Mouse (Mus musculus): Measurements from ENCODE around the gene Pigo. TPM values are rescaled to one million over a fixed set of nuclear protein-coding genes. Genes with fewer than 3 reads are reported as not detected.
A peak's percentile ranks its signal among the peaks of the same experiment; 100 is the strongest.

Pigo gene
- polyA plus RNA-seq, 1 experiment from 2014 or later = 22.1 TPM

DNA sequence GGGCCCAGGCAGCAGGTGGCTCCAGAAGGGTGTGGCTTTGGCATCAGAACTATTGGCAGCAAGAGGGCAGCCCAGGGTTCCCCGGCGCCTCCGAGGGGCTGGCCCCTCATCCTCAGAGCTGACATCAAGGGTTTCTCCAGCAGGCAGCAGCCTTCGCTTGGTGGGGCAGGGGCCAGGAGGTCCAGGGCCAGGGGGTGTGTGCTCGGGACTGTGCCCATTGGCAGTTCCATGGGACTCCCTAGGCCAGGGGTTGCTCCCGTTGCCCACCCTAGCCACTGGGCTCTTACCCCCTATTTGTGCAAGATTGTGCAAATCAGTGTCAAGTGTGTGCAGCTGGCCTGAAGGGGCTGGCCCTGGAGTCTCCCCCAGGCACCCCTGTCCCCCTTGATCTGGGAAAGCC lies 10.2 kb upstream of the Pigo start:
- ATAC-seq (ENCODE audit: borderline replicate concordance, extremely low read depth, low FRiP score, low TSS enrichment) = no peak
- Histone ChIP-seq H3K36me3 (peaks cover 20% of the 10 kb centered on the region), H3K9ac (no peak overlapping the region), H3K27me3 (no peaks in the 10 kb centered on the region), H3K9me3 (no peaks in the 10 kb centered on the region), H3K4me2 (no peak overlapping the region), H3K4me3 (no peak overlapping the region), H3K27ac (no peak overlapping the region), H3K4me1 (peaks cover 26% of the 10 kb centered on the region)
- 86% methylated on average over 6 of the region's 6 CpGs for whole genome bisulfite sequencing

DNA sequence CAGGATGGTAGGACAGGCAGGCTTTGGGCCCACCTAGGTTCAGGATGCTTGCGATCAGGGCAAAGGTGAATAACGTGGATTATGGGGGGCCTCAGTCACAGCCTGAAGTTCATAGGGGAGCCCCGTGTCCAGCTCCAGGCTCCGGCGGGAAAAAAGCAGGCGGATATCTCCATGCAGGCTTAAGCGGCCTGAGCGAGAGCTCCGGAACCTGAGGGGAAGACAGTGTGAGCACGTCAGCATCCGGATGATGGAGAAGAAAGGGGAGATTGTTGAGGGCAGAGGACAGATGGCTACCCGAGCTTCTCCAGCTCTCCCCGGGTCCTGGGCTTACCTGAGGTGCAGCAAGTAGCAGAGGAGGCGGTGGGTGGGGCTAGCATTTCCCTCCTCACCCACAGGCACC lies 7.9 kb upstream of the Pigo start:
- ATAC-seq (ENCODE audit: borderline replicate concordance, extremely low read depth, low FRiP score, low TSS enrichment) = no peak
- Histone ChIP-seq H3K27me3 (no peaks in the 10 kb centered on the region), H3K4me3 (no peak overlapping the region), H3K9ac (no peak overlapping the region), H3K9me3 (no peaks in the 10 kb centered on the region), H3K36me3 (peaks cover 35% of the 10 kb centered on the region), H3K4me2 (no peak overlapping the region), H3K27ac (no peak overlapping the region), H3K4me1 (peaks cover 19% of the 10 kb centered on the region)
- WGBS = 78% methylated on average over 14 of the region's 14 CpGs

DNA sequence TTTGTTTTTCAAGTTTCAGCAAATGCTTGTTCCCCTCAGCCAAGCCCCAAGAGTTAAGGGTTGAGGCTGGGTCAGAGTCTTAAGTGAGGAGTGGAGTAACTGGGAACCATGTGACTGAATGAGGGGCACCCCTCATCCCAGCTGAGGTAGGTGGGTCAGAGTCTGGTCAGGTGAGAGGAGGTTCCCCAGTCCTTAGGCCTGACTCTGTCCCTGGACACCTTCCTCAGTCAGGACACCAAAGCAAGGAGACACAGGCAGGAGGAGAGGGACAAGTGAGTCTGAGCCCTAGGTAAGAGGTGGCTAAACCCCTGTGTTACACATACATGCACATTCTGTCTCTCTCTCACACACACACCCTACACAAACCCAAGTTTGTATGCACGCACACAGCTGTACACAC lies 6.9 kb upstream of the Pigo start:
- Histone ChIP-seq H3K4me2 (no peak overlapping the region), H3K4me1 (peaks cover 19% of the 10 kb centered on the region), H3K27me3 (no peaks in the 10 kb centered on the region), H3K4me3 (no peak overlapping the region), H3K9me3 (no peaks in the 10 kb centered on the region), H3K27ac (no peak overlapping the region), H3K36me3 (peaks cover 45% of the 10 kb centered on the region), H3K9ac (no peak overlapping the region)
- no peak for ATAC-seq (ENCODE audit: borderline replicate concordance, extremely low read depth, low FRiP score, low TSS enrichment)
- 82% methylated on average over 1 of the region's 1 CpGs for WGBS

DNA sequence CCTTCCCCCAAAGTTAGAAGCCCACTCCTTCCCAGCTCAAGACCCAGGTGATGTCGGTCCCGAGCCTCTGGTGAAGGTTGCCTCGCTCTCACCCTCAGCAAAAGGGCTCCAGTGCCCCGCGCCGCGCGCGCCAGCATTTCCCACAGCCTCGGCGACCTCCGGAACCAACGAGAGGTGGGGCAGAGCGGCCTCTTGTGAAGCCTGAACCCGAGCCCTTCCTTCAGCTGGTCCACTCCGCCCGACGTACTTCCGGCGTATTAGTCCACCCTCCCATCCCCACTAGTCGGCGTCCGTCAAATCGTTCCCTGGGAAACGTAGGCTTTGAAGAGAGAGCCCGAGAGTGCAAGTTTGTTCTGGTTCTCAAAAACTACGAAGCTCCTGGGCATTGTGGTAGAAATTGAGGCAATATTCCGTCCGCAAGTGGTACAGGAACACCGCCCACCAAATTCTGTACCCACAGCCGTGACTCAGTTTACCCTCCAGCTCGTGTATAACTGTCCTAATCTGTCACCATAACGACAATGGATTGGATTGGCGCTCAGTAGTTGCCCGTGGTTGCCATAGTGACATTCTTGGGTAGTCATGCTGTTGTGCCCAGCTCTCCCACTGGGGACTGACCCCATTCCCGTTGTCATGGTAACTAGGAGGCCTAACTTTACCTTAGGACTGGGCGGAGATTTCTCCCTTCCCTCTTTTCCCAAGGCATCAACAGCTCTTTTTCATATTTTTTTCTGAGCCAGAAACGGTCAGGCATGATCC lies 5.8 kb upstream of the Pigo start, which contains the start of gene Stoml2:
Gene Stoml2 (minus strand): TSS at position 474 of the 759 bp plus-strand sequence.
- Histone ChIP-seq H3K4me1 (peaks cover 19% of the 10 kb centered on the region), H3K9ac (peak within 1 kb of the TSS; percentile 89), H3K36me3 (peaks cover 50% of the 10 kb centered on the region), H3K9me3 (no peaks in the 10 kb centered on the region), H3K4me3 (peak within 1 kb of the TSS; percentile 73), H3K27ac (peak within 1 kb of the TSS; percentile 85), H3K27me3 (no peaks in the 10 kb centered on the region), H3K4me2 (peak within 1 kb of the TSS; percentile 72)
- peak; percentile 95 for ATAC-seq (ENCODE audit: borderline replicate concordance, extremely low read depth, low FRiP score, low TSS enrichment)
- under 1% methylated on average over 38 of the region's 38 CpGs for WGBS

- WGBS = under 1% methylated on average over 28 of the region's 28 CpGs
- peaks cover 19% of the 10 kb centered on the region for H3K4me1 ChIP-seq
- peak overlapping the region; percentile 89 for H3K9ac ChIP-seq
- H3K4me2 ChIP-seq = peak overlapping the region; percentile 72
- no peaks in the 10 kb centered on the region for H3K27me3 ChIP-seq
- peak overlapping the region; percentile 73 for H3K4me3 ChIP-seq
- no peaks in the 10 kb centered on the region for H3K9me3 ChIP-seq
- ATAC-seq (ENCODE audit: borderline replicate concordance, extremely low read depth, low FRiP score, low TSS enrichment) = peak; percentile 43; the same call in 1 of the 2 replicates
- H3K27ac ChIP-seq = peak overlapping the region; percentile 85
- peaks cover 44% of the 10 kb centered on the region for H3K36me3 ChIP-seq
Measured at GRCm38 (mm10) chr4:43030780-43031230, 5.2 kb upstream of the Pigo start.

- H3K4me1 ChIP-seq = peaks cover 19% of the 10 kb centered on the region
- H3K9ac ChIP-seq = peak overlapping the region; percentile 89
- no peaks in the 10 kb centered on the region for H3K27me3 ChIP-seq
- H3K27ac ChIP-seq = peak overlapping the region; percentile 85; the same call in 1 of the 2 replicates
- 60% methylated on average over 9 of the region's 9 CpGs for WGBS
- ATAC-seq (ENCODE audit: borderline replicate concordance, extremely low read depth, low FRiP score, low TSS enrichment) = no peak
- H3K4me2 ChIP-seq = peak overlapping the region; percentile 72
- H3K36me3 ChIP-seq = peaks cover 43% of the 10 kb centered on the region
- H3K9me3 ChIP-seq = no peaks in the 10 kb centered on the region
- H3K4me3 ChIP-seq = peak overlapping the region; percentile 73
Measured at GRCm38 (mm10) chr4:43030352-43030751, 4.7 kb upstream of the Pigo start.

DNA sequence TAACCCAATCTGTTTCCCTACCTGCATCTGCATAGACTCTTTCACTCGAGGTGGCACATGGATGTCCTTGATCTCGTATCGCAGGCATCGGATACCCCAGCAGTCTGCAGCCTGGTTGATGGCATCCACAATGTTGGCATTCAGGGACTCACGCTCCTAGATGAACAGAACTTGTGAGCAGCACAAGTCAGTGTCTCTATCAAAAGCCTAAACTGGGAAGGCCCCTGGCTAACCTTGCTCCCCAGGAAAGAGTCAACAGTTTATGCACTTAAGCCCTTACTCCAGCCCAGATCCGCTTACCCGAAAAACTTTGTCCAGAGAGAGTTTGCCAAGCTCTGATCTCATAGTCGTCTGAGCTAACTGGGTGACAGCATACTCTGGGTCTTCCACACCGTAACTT lies 4.1 kb upstream of the Pigo start:
- no peaks in the 10 kb centered on the region for H3K27me3 ChIP-seq
- H3K27ac ChIP-seq = no peak overlapping the region
- H3K36me3 ChIP-seq = peaks cover 41% of the 10 kb centered on the region
- H3K4me3 ChIP-seq = 0 out of 2 replicates have a peak overlapping the region, but pooled peaks have one; percentile 73
- no peak for ATAC-seq (ENCODE audit: borderline replicate concordance, extremely low read depth, low FRiP score, low TSS enrichment)
- peaks cover 22% of the 10 kb centered on the region for H3K4me1 ChIP-seq
- no peaks in the 10 kb centered on the region for H3K9me3 ChIP-seq
- peak overlapping the region; percentile 72 for H3K4me2 ChIP-seq
- H3K9ac ChIP-seq = no peak overlapping the region
- WGBS = 91% methylated on average over 9 of the region's 9 CpGs

DNA sequence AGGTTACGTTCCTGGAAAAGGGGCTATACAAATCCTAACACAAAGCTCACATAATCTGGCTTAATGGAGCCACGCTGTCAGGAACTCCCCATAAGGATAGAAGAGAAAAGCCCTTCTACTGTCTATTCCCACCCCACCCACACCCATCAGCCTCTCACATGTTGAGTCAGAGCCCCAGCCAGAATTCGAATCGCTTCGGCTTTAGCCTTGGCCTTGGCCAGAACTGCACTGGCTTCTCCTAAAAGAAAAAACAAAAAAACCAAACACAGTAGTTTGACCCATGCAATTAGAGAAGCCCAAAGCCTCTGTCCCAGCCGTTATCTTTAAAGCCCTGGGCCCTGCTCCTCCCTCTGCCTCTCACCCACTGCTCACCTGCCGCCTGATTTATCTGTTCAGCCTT lies 3.5 kb upstream of the Pigo start:
- no peak overlapping the region for H3K4me2 ChIP-seq
- H3K9me3 ChIP-seq = no peaks in the 10 kb centered on the region
- no peak for ATAC-seq (ENCODE audit: borderline replicate concordance, extremely low read depth, low FRiP score, low TSS enrichment)
- H3K27ac ChIP-seq = no peak overlapping the region
- no peak overlapping the region for H3K9ac ChIP-seq
- H3K4me1 ChIP-seq = peaks cover 27% of the 10 kb centered on the region
- no peak overlapping the region for H3K4me3 ChIP-seq
- H3K27me3 ChIP-seq = no peaks in the 10 kb centered on the region
- WGBS = 93% methylated on average over 7 of the region's 7 CpGs
- peaks cover 39% of the 10 kb centered on the region for H3K36me3 ChIP-seq

GRCm38 (mm10) chr4:43024673-43025072 lies 946 bp downstream of the Pigo start:
- Histone ChIP-seq H3K4me2 (peak overlapping the region; percentile 75), H3K4me3 (peak overlapping the region; percentile 62), H3K9me3 (no peaks in the 10 kb centered on the region), H3K36me3 (peaks cover 58% of the 10 kb centered on the region), H3K27me3 (no peaks in the 10 kb centered on the region), H3K9ac (peak overlapping the region; percentile 49), H3K27ac (peak overlapping the region; percentile 92; the same call in 1 of the 2 replicates), H3K4me1 (peaks cover 9% of the 10 kb centered on the region)
- WGBS = 73% methylated on average over 14 of the region's 14 CpGs
- no peak for ATAC-seq (ENCODE audit: borderline replicate concordance, extremely low read depth, low FRiP score, low TSS enrichment)

DNA sequence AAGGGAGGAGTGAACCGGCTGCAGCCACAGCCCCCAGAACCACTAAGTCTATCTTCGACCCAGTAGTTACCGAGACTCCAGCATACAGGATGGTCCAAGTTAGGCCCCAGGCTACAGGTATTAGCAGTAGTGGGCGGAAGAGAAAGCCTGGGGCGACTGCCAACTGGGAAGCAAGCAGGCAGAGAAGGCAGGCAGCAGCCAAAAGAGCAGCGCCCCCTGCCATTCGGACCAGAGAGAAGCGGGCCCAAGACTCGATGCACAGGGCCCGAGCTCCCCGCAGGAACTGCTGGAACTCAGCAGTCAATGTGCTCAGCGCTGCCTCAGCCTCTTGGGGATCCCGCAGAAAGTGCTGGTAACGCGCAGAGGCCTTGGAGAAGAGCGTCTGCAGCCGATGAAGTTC lies 4.3 kb downstream of the Pigo start:
- 79% methylated on average over 17 of the region's 17 CpGs for WGBS
- Histone ChIP-seq H3K9me3 (no peaks in the 10 kb centered on the region), H3K27me3 (no peaks in the 10 kb centered on the region), H3K4me1 (peaks cover 7% of the 10 kb centered on the region), H3K4me3 (no peak overlapping the region), H3K9ac (no peak overlapping the region), H3K27ac (no peak overlapping the region), H3K4me2 (no peak overlapping the region), H3K36me3 (peaks cover 53% of the 10 kb centered on the region)
- no peak for ATAC-seq (ENCODE audit: borderline replicate concordance, extremely low read depth, low FRiP score, low TSS enrichment)

- ATAC-seq (ENCODE audit: borderline replicate concordance, extremely low read depth, low FRiP score, low TSS enrichment) = no peak
- Histone ChIP-seq H3K9me3 (no peaks in the 10 kb centered on the region), H3K9ac (no peak overlapping the region), H3K4me2 (no peak overlapping the region), H3K4me1 (peaks cover 7% of the 10 kb centered on the region), H3K36me3 (peaks cover 53% of the 10 kb centered on the region), H3K4me3 (no peak overlapping the region), H3K27me3 (no peaks in the 10 kb centered on the region), H3K27ac (no peak overlapping the region)
- 85% methylated on average over 16 of the region's 16 CpGs for WGBS
Measured at GRCm38 (mm10) chr4:43020876-43021275, 4.7 kb downstream of the Pigo start.

DNA sequence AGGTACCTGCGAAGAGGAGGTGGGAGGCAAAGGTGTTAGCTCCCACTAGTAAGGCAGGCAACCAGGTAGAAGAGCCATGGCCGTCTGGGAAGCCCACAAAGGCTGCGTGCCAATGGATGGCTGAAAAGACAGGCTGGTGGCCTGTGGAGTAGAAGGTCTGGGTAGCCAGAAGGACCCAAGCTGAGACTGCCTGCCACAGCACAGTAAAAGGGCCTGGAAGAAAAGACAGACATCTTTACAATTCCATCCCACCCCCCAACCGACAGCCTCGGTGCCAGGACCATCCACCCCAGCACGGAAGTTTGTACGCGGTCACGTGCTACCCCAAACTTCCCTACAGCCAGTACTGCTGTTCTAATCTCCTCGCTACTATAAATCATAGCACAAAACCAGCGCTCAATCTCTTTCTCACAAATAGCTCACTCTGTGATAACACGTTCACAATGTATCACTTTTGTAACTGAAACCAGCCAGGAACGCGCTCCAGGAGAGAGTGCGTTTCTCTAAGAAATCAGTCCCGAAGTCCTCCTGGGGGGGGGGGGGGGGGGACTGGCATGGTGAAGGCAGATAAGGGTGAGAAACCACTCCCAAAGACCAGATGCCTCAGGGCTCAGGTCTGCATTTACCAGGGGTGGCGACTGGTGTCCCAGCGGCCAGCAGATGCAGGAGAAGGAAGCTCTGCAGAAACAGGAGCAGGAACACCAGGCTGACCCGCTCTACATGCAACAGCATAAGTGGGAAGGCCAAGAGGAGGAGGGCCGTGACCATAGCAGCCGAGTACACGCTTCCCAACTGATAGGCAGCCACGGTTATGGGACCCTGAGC lies 5.8 kb downstream of the Pigo start:
- Histone ChIP-seq H3K9me3 (no peaks in the 10 kb centered on the region), H3K4me2 (no peak overlapping the region), H3K27ac (no peak overlapping the region), H3K4me3 (no peak overlapping the region), H3K4me1 (peaks cover 6% of the 10 kb centered on the region), H3K27me3 (no peaks in the 10 kb centered on the region), H3K36me3 (peaks cover 53% of the 10 kb centered on the region), H3K9ac (no peak overlapping the region)
- ATAC-seq (ENCODE audit: borderline replicate concordance, extremely low read depth, low FRiP score, low TSS enrichment) = no peak
- 87% methylated on average over 23 of the region's 23 CpGs for WGBS
